23 mouse cellular contexts compared by ENCODE assay signal in the genomic region with DNA sequence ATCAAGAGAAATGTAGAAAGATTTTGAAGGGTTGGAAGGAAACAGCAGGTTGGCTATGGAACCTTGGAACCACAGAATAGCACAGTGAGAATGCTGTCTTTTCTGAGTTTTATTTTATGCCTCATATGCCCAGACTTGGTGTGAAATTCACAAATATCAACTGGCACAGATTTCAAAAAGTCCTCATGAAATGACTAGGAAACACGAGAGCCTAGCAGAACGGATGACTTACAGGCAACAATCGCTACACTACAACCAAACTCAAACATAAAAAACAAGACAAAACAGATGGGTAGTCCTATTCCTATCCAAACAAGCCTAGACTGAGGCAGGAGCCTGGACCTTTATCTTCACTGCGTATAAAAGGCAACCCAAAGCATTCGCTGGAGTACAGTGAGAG.
DNase-seq lines count a peak whose midpoint lies in the region; ATAC-seq and TF ChIP-seq lines count a peak whose summit lies in the region.
"Had no signal": no experiment of that assay in that cellular context is flagged by ENCODE, and none has a peak within 500 bp of the region (broad histone marks: within the 10 kb centered on the region; RNA-seq: fewer than 3 reads in every experiment).

No protein-coding gene starts in this region.

- no peak for TF ChIP-seq CTCF in cortical plate, adult 2 months (IDR thresholded peaks at IDR 0.05; ENCODE audit: extremely low read depth, insufficient read depth, low read length)

- H3K27ac ChIP-seq in cortical plate, adult 2 months (ENCODE audit: insufficient read depth, low read length) = peak overlapping the region; percentile 7; the same call in 1 of the 2 replicates
- H3K27ac ChIP-seq: embryonic facial prominence, embryonic 12.5 days; embryonic facial prominence, embryonic 15.5 days; forebrain, embryonic 15.5 days; heart, adult 2 months; heart, embryonic 10.5 days; heart, embryonic 13.5 days; hindbrain, embryonic 12.5 days; hindbrain, embryonic 15.5 days had no signal

- peaks cover 5% of the 10 kb centered on the region for H3K4me1 ChIP-seq in cortical plate, adult 2 months (ENCODE audit: control insufficient read depth, insufficient read depth, low read length)

- H3K4me3 ChIP-seq in cortical plate, adult 2 months (ENCODE audit: insufficient read depth, low read length) = no peak overlapping the region
- H3K4me3 ChIP-seq: embryonic facial prominence, embryonic 12.5 days; embryonic facial prominence, embryonic 15.5 days; forebrain, embryonic 15.5 days; heart, adult 2 months; heart, embryonic 10.5 days; heart, embryonic 13.5 days; hindbrain, embryonic 12.5 days; hindbrain, embryonic 15.5 days had no signal

- peak; percentile 86 for ATAC-seq in frontal cortex, adult (ENCODE audit: low TSS enrichment)
- ATAC-seq: forebrain, embryonic 15.5 days; intestine, postnatal 0 days had no signal

- TF ChIP-seq POLR2A in cortical plate, adult 2 months (IDR thresholded peaks at IDR 0.05; ENCODE audit: extremely low read depth, insufficient read depth, low read length) = no peak

- DNase-seq in frontal cortex, postnatal 25 days (ENCODE audit: low spot score in 2 of 2) = no peak
- peak; percentile 29 for DNase-seq in layer of hippocampus, adult 9-11 months
- no peak for DNase-seq in layer of hippocampus, postnatal 36 days
- no peak for DNase-seq in urinary bladder, postnatal 10 days (ENCODE audit: low spot score)
- DNase-seq: adrenal gland, adult 2 months; adrenal gland, postnatal 14 days; B cell, adult 2 months; cerebellum, adult 11-12 months; cerebellum, adult 8-10 months; cerebellum, postnatal 10 days; gastrocnemius, postnatal 25 days; heart, adult 2 months; heart, postnatal 14 days had no signal
